Mouse (Mus musculus) brain, embryonic 14.5 days (tissue): ENCODE measurements around the gene Fntb.

Source experiments
- CTCF ChIP-seq: fragments of 200-500 bp; IDR thresholded peaks from 2 replicates; pipeline ENCODE4 v1.5.1; 2012; ENCODE audit warnings: inconsistent platforms, mild to moderate bottlenecking, moderate library complexity, borderline replicate concordance; ENCODE audit not compliant: insufficient read depth, insufficient read length; ENCODE audit errors: extremely low read depth
- POLR2A ChIP-seq: fragments of 200-500 bp; IDR thresholded peaks from 2 replicates; pipeline ENCODE4 v1.6.1; 2012; ENCODE audit warnings: mild to moderate bottlenecking, inconsistent platforms, borderline replicate concordance; ENCODE audit not compliant: poor library complexity, insufficient read depth, insufficient read length, severe bottlenecking; ENCODE audit errors: extremely low read depth

- TF ChIP-seq POLR2A (no peak), CTCF (no peak)
Measured at GRCm38 (mm10) chr12:76932688-76933060, 167.3 kb downstream of the Fntb start.
